Mouse (Mus musculus): ENCODE measurements at regions not wholly inside any gene's neighbourhood (a gene's known extent, or its start where the extent isn't known, plus 50 kb on each side); places are given as distances from the start of the nearest gene placed in this dataset.

GRCm38 (mm10) chr13:97483681-97484080 is 242.8 kb downstream of the Enc1 start:
- TF ChIP-seq CTCF (IDR thresholded peaks at IDR 0.05; ENCODE audit: extremely low read depth, insufficient read depth, insufficient read length, insufficient replicate concordance) (no peak), POLR2A (IDR thresholded peaks at IDR 0.05; ENCODE audit: low read depth, low read length) (no peak)
